Mouse (Mus musculus) frontal cortex, postnatal 25 days (tissue): ENCODE results near the gene Slco4a1.

Source experiments
- DNase-seq, 2 experiments: peaks; one replicate each; pipeline ENCODE4 v3.0.0; 2022; ENCODE audit warnings: low spot score in 2 of 2

Slco4a1 gene

DNA sequence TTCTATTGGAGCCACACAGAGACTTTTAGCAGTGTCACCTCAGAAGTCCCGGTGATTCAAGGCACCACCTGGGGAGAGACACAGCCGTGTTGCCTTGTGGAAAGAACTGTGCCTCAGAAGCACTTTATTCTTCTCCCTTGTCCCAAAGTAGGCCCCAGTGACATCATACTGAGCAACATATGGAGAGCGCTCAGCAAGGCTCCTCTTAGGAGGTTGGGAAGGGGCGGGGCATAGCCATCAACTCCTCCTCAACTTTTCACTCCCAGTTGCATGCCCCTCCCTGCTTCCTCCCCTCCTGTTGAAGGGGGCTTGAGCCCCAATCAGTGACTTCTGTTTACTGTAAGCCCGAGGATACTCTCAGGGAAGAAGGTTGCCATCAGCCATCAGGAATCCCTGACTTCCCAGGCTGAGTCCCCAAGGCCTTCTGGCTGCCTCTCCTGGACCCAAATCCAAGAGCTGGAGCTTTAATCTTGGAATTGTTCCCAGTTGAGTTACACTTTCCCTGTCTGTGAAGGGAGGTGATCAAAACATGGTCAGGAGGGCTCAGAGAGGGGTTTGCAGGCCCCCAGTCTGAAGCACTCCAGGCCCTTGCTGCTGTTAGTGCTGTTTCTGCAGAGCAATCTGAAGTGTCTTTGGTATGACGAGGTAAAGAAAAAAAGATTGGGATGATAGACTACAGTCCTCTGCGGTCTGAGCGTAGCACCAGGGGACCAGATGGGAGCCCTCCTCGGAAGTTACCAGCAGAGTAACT lies 45.3 kb downstream of the Slco4a1 start:
- DNase-seq: no peak

DNA sequence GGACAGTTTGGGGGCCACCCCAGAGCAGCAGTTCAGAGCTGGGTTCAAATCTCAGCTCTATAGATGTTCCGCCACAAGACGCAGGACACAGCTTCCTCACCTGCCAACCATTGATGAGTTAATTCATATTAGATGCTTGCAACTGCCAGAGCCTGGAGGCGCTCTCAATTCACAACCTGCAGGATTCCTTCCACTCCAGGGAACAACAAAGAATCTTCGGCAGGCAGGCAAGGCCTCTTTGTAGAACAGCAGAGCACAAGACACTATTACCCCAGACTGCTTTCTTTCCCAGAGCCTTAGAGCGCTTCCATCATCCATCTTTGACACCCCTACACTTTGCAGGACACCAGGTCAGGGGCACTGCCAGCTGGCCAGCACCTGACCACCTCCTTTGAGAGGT lies 50.2 kb downstream of the Slco4a1 start:
- DNase-seq: no peak

DNA sequence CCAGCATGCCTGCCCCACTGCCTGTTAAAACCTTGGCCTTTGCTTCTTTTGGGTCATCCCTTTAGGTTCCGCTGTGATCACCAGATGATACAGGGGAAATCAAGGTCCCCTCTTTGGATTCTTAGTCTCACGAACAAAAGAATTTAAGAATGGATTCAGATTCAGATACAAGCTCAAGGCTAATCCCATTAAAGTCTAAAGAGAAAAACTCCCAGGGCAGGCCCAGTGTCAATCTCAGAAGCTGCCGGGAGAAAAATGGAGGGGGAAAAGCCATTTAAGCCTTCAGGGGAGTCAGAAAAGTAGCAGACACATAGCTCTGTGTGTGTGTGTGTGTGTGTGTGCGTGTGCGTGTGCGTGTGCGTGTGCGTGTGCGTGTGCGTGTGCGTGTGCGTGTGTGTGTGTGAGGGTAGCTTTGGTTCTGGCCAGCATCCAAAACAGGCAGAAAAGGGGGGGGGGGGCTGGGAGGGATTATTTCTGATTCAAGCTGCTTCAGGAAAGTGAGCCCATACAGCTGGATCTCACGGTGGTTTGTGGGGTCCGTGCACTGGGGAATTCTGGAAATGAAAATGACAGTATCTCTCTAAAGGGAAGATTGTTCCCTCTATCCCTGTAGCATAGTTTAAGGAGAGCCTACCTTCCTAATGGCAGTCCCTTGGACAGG lies 52.5 kb downstream of the Slco4a1 start:
- no peak for DNase-seq

DNA sequence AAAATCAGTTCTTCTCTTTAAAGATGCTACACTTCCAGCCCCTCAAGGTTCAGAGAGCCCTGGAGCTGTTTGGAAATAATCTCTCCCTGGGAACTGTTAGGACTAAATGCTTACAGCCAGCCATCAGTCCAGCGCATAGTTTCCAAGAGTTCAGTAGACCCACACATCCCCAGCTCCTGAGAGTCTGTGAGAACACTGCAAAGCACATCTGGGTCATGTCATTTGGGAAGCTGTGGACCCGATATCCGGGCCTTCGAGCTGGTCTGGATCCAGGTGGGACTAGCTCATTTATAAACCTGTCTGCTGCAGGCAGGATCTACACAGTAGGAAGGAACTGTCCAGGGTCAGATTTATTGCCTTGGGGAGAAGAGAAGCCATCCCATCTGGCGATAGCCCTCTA lies 54.8 kb downstream of the Slco4a1 start:
- no peak for DNase-seq

DNA sequence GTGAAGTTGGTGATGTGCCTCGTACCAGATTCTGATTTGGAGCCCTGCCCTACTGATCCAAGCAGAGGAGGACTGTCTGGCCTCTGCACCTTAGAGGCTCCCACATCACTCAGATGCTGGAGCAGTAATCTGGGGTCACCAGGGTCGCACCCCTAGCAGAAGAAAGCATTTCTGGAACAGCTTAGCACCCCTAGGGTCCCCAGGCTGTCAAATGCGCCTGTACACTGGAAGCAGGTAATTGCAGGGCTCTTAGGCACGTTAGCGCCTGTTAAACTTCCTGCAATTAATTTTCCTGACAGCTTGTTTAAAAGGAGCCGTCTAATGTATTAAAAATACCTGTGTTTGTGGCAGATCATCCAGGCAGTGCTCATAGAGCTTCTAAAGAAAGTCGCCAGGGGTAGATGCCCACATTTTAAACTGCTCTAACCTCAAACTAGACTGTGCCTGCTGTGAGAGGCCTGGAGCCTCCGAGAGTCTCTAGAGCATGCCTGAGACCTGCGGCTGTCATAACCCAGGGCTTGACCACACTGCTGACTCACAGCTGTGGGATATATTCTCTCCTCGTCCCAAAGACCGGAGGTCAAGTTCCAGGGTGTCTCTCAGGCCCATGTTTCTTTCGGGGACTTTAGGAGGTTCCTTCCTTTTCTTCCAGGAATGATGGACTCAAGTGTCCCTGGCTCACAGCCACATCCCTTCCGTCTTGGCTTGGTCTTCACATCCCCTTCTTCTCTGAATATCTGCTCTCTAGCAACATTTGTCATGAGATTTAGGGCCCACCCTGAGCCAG lies 56.0 kb downstream of the Slco4a1 start:
- DNase-seq: no peak

DNA sequence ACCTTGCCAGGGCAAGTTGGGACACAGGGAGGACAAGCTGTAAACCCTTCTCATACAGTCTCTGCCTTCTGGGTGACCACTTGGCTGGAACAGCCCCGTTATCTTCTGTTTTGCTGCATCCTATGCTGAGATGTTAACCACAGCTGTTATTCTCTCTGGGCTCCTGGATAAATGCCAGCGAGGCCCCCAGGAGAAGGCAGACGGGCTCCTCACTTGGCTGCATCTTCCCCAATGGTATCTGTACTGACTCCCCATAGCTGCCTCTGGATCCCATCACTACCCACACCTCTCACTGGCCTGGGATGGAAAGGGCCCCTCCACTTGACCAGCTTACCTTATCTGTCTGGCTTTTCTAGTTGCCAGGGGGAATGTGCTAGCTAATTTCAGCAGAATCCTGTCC lies 57.0 kb downstream of the Slco4a1 start:
- DNase-seq: no peak

DNA sequence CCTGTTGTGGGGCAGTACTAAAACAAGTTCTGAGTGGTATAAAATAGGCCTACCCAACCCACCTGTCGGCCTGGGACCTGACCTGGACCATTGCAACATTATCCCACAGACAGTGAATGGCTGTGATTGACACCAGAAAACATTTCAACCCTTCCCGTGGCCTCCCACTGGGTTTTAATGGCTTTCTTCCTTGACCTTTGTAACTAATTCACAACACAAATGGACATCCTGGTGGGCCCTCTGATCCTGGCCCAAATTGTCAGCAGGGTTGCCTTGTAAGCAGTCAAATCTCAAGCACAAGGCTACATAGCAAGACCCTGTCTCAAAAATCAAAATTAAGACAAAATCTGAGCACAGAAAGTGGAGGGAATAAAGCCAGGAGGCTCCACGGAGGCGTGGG lies 57.8 kb downstream of the Slco4a1 start:
- no peak for DNase-seq

DNA sequence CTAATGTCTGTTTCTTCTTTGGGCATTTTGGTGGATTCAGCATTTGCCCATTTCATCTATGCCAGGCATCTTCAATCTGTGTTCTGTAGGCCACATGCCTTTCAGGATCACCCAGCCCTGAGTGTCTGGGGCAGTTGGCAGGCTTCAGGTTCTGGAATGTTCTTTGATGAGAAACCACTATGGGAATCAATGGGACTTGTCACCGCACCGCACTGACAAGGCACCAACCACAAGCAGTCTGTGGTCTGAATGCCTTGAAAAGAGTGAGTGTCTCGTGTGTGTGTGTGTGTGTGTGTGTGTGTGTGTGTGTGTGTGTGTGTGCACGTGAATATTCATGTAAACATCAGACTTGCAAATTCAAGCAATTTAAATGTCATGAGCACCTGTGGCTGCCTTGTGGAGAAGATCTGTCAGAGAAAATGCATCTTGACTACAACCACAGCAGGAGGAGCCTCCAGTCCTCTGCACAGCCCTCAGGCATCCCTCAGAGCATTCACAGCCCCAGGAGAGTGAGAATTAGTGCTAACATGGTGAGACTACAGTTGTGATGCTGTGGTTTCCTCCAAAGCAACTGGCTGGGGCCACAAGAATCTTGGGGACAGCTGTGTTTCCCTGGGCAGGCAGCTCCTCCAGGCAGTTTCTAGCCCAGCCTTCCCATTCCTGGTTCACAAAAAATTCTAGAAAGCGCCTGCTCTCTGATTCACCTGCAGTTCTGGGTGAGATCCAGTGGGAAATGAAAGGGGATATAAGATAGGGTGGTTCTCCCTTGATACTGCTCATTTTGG lies 65.6 kb downstream of the Slco4a1 start:
- no peak for DNase-seq

DNA sequence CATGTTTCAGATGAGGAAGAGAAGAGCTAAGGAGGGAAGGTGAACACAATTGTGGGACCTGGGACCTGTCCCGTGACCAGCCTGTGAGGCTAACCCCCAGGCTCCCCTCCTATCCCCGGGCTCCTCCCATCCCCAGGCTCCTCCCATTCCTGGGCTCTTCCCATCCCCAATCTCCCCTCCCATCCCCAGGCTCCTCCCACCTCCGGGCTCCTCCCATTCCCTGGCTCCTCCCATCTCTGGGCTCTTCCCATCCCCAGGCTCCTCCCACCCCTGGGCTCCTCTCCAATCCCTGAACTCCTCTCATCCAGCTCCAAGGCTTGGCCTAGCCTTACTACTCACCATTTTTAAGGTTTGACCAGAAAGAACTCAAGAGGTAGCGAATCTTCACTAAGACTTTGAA lies 66.8 kb downstream of the Slco4a1 start:
- DNase-seq: no peak
